Mouse (Mus musculus): ENCODE measurements around the gene Rab11fip3.

GRCm38 (mm10) chr17:26023181-26023580 lies 46.2 kb downstream of the Rab11fip3 start:
- TF ChIP-seq CTCF (IDR thresholded peaks at IDR 0.05; ENCODE audit: borderline replicate concordance, insufficient read depth, low read depth, low read length), result no peak
- TF ChIP-seq POLR2A (IDR thresholded peaks at IDR 0.05; ENCODE audit: borderline replicate concordance, insufficient read depth, low read length), result no peak
